Mouse (Mus musculus): ENCODE results near the gene Atp5b. TPM values are rescaled to one million over a fixed set of nuclear protein-coding genes. Genes with fewer than 3 reads are reported as not detected.
A peak's percentile ranks its signal among the peaks of the same experiment; 100 is the strongest.

Atp5b gene
- total and polyA plus RNA-seq, 3 experiments = 7,689 to 9,158 (median 8,017) TPM

DNA sequence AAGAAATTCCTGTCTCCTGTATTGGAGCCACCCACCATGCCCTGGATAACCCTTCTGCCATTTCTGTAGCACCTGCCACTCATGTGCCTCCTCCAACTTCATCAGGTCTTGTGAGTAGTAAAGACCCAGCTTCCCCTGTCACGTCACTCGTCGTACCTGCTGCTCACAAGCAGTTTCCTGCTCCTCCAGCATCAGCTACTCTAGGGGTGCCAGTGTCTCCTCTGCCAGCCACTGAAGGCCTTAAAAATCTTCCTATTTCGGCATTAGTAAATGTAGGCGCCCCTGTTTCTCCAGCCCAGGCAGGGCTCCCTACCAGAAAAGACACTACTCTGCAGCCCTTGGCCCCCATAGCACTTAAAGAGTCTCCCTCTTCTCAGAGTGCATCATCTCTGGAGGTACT, 42.8 kb upstream of the Atp5b start:
- intact Hi-C loops (cut with DNase I) = no loop called here
- peaks cover 48% of the 10 kb centered on the region for H3K36me3 ChIP-seq (ENCODE audit: control insufficient read depth, insufficient read depth, low read length)
- no peak overlapping the region for H3K4me3 ChIP-seq
- no peak for DNase-seq
- TF ChIP-seq POLR2A (IDR thresholded peaks at IDR 0.05; ENCODE audit: insufficient read depth, low read depth, low read length) (no peak), EP300 (IDR thresholded peaks at IDR 0.05; ENCODE audit: insufficient read depth, low read depth, low read length) (no peak), CTCF (IDR thresholded peaks at IDR 0.05) (no peak)
- 74% methylated on average over 5 of the region's 5 CpGs for WGBS
- peaks cover 13% of the 10 kb centered on the region for H3K79me2 ChIP-seq (replicated peaks; ENCODE audit: control insufficient read depth, insufficient read depth, low read length)
- H3K27me3 ChIP-seq (ENCODE audit: control insufficient read depth, insufficient read depth, low read length) = no peaks in the 10 kb centered on the region
- H3K4me1 ChIP-seq (ENCODE audit: control insufficient read depth, insufficient read depth, low read length) = peaks cover 16% of the 10 kb centered on the region
- no peak overlapping the region for H3K27ac ChIP-seq
- H3K9ac ChIP-seq (ENCODE audit: low read depth, low read length) = no peak overlapping the region

DNA sequence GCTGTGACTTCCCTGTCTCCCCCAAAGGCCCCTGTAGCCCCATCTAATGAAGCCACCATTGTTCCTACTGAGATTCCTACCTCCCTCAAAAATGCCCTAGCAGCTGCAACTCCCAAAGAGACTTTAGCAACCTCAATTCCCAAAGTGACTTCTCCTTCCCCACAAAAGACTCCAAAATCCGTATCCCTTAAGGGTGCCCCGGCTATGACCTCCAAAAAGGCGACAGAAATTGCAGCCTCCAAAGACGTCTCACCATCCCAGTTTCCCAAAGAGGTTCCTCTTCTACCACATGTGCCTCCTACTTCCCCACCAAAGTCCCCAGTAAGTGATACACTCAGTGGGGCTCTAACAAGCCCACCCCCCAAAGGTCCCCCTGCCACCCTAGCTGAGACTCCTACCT, 41.4 kb upstream of the Atp5b start:
- WGBS = 66% methylated on average over 4 of the region's 4 CpGs
- Histone ChIP-seq H3K27me3 (ENCODE audit: control insufficient read depth, insufficient read depth, low read length) (no peaks in the 10 kb centered on the region), H3K4me1 (ENCODE audit: control insufficient read depth, insufficient read depth, low read length) (peaks cover 16% of the 10 kb centered on the region), H3K9ac (ENCODE audit: low read depth, low read length) (no peak overlapping the region), H3K79me2 (replicated peaks; ENCODE audit: control insufficient read depth, insufficient read depth, low read length) (peaks cover 12% of the 10 kb centered on the region), H3K4me3 (no peak overlapping the region), H3K27ac (no peak overlapping the region), H3K36me3 (ENCODE audit: control insufficient read depth, insufficient read depth, low read length) (peaks cover 56% of the 10 kb centered on the region)
- intact Hi-C loops (cut with DNase I) = no loop called here
- DNase-seq = no peak
- no peak for TF ChIP-seq POLR2A (IDR thresholded peaks at IDR 0.05; ENCODE audit: insufficient read depth, low read depth, low read length)
- TF ChIP-seq EP300 (IDR thresholded peaks at IDR 0.05; ENCODE audit: insufficient read depth, low read depth, low read length) = no peak
- TF ChIP-seq CTCF (IDR thresholded peaks at IDR 0.05) = no peak

- Histone ChIP-seq H3K4me1 (ENCODE audit: control insufficient read depth, insufficient read depth, low read length) (peaks cover 16% of the 10 kb centered on the region), H3K4me3 (no peak overlapping the region), H3K27me3 (ENCODE audit: control insufficient read depth, insufficient read depth, low read length) (no peaks in the 10 kb centered on the region), H3K36me3 (ENCODE audit: control insufficient read depth, insufficient read depth, low read length) (peaks cover 49% of the 10 kb centered on the region), H3K79me2 (replicated peaks; ENCODE audit: control insufficient read depth, insufficient read depth, low read length) (peaks cover 12% of the 10 kb centered on the region), H3K27ac (no peak overlapping the region), H3K9ac (ENCODE audit: low read depth, low read length) (no peak overlapping the region)
- 88% methylated on average over 3 of the region's 3 CpGs for WGBS
- TF ChIP-seq CTCF (IDR thresholded peaks at IDR 0.05) = no peak
- TF ChIP-seq EP300 (IDR thresholded peaks at IDR 0.05; ENCODE audit: insufficient read depth, low read depth, low read length) = no peak
- TF ChIP-seq POLR2A (IDR thresholded peaks at IDR 0.05; ENCODE audit: insufficient read depth, low read depth, low read length) = no peak
- DNase-seq = no peak
- intact Hi-C loops (cut with DNase I) = no loop called here
These were observed 40.6 kb upstream of the Atp5b start for GRCm38 (mm10) chr10:128042466-128042865.

- H3K36me3 ChIP-seq (ENCODE audit: control insufficient read depth, insufficient read depth, low read length) = peaks cover 44% of the 10 kb centered on the region
- H3K79me2 ChIP-seq (replicated peaks; ENCODE audit: control insufficient read depth, insufficient read depth, low read length) = peaks cover 10% of the 10 kb centered on the region
- peak in 1 of 2 experiments; percentile 28 for DNase-seq
- 48% methylated on average over 3 of the region's 3 CpGs for WGBS
- peaks cover 12% of the 10 kb centered on the region for H3K4me1 ChIP-seq (ENCODE audit: control insufficient read depth, insufficient read depth, low read length)
- no peak overlapping the region for H3K27ac ChIP-seq
- intact Hi-C loops (cut with DNase I) = no loop called here
- TF ChIP-seq POLR2A (IDR thresholded peaks at IDR 0.05; ENCODE audit: insufficient read depth, low read depth, low read length) (no peak), EP300 (IDR thresholded peaks at IDR 0.05; ENCODE audit: insufficient read depth, low read depth, low read length) (no peak), CTCF (IDR thresholded peaks at IDR 0.05) (no peak)
- H3K4me3 ChIP-seq = no peak overlapping the region
- no peaks in the 10 kb centered on the region for H3K27me3 ChIP-seq (ENCODE audit: control insufficient read depth, insufficient read depth, low read length)
- H3K9ac ChIP-seq (ENCODE audit: low read depth, low read length) = no peak overlapping the region; the same call in 1 of the 2 replicates
These were observed 39.8 kb upstream of the Atp5b start for GRCm38 (mm10) chr10:128043041-128043835.

DNA sequence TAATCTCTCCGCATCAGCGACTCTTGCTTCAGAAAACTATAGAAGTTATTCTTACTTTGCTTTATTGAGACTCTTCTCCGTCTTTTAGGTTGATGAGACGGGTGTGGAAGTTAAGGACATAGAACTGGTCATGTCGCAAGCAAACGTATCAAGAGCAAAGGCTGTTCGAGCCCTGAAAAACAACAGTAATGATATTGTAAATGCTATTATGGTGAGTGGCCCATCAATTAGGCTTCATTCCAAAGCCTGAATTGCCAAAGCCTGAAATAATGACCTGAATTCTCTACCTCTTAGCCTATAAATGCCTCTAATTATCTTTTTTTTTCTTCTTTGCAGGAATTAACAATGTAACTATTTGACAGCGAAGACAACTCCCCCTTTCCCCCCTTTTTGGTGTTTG, 34.9 kb upstream of the Atp5b start:
- WGBS = 93% methylated on average over 8 of the region's 8 CpGs
- H3K4me1 ChIP-seq (ENCODE audit: control insufficient read depth, insufficient read depth, low read length) = peaks cover 5% of the 10 kb centered on the region
- peaks cover 25% of the 10 kb centered on the region for H3K36me3 ChIP-seq (ENCODE audit: control insufficient read depth, insufficient read depth, low read length)
- no peak overlapping the region for H3K27ac ChIP-seq
- H3K9ac ChIP-seq (ENCODE audit: low read depth, low read length) = no peak overlapping the region
- no peaks in the 10 kb centered on the region for H3K79me2 ChIP-seq (replicated peaks; ENCODE audit: control insufficient read depth, insufficient read depth, low read length)
- no peak overlapping the region for H3K4me3 ChIP-seq
- TF ChIP-seq EP300 (IDR thresholded peaks at IDR 0.05; ENCODE audit: insufficient read depth, low read depth, low read length) (no peak), CTCF (IDR thresholded peaks at IDR 0.05) (no peak), POLR2A (IDR thresholded peaks at IDR 0.05; ENCODE audit: insufficient read depth, low read depth, low read length) (no peak)
- no peak for DNase-seq
- intact Hi-C loops (cut with DNase I) = no loop called here
- no peaks in the 10 kb centered on the region for H3K27me3 ChIP-seq (ENCODE audit: control insufficient read depth, insufficient read depth, low read length)

DNA sequence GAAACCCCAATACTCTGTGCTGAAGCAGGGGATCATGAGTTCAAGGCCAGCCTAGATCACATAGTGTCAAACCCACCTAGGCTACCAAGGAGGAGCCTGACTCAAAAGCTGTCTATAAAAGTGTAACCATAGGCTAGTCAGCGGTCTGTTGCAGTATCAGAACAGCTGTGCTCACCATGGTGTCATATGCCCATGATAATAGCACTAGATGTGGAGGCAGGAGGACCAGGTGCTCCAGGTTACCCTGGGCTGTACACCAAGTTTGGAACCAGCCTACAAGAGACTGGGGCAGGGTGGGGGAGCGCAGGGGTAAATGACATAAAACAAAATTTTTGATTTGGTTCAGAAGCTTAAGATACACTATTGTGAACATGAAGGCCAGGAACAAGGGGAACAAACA, 33.3 kb upstream of the Atp5b start:
- H3K27ac ChIP-seq = no peak overlapping the region
- no peak overlapping the region for H3K9ac ChIP-seq (ENCODE audit: low read depth, low read length)
- no peaks in the 10 kb centered on the region for H3K27me3 ChIP-seq (ENCODE audit: control insufficient read depth, insufficient read depth, low read length)
- H3K4me3 ChIP-seq = no peak overlapping the region
- no peaks in the 10 kb centered on the region for H3K79me2 ChIP-seq (replicated peaks; ENCODE audit: control insufficient read depth, insufficient read depth, low read length)
- peaks cover 17% of the 10 kb centered on the region for H3K36me3 ChIP-seq (ENCODE audit: control insufficient read depth, insufficient read depth, low read length)
- DNase-seq = no peak
- no peak for TF ChIP-seq CTCF (IDR thresholded peaks at IDR 0.05)
- TF ChIP-seq POLR2A (IDR thresholded peaks at IDR 0.05; ENCODE audit: insufficient read depth, low read depth, low read length) = no peak
- intact Hi-C loops (cut with DNase I) = no loop called here
- WGBS = 97% methylated on average over 2 of the region's 2 CpGs
- peaks cover 2% of the 10 kb centered on the region for H3K4me1 ChIP-seq (ENCODE audit: control insufficient read depth, insufficient read depth, low read length)
